Mouse (Mus musculus): ENCODE measurements around the gene Zfp326. TPM values are rescaled to one million over a fixed set of nuclear protein-coding genes. Genes with fewer than 3 reads are reported as not detected.
A peak's percentile ranks its signal among the peaks of the same experiment; 100 is the strongest.

Zfp326 gene
- polyA plus RNA-seq, 1 experiment from 2014 or later, result 42.7 TPM

- H3K9ac ChIP-seq (ENCODE audit: low read length), result no peak overlapping the region
- no peak overlapping the region for H3K4me3 ChIP-seq (ENCODE audit: low read depth, low read length)
- H3K36me3 ChIP-seq (ENCODE audit: control insufficient read depth, insufficient read depth, low read length), result no peaks in the 10 kb centered on the region
- no peaks in the 10 kb centered on the region for H3K9me3 ChIP-seq (ENCODE audit: control insufficient read depth, low read length)
- no peak overlapping the region for H3K27ac ChIP-seq (ENCODE audit: low read depth, low read length)
- DNase-seq (ENCODE audit: low spot score) (no peak), ATAC-seq (ENCODE audit: insufficient read depth, low FRiP score, low TSS enrichment) (no peak)
- whole genome bisulfite sequencing, result 82% methylated on average over 3 of the region's 3 CpGs
- H3K4me1 ChIP-seq (ENCODE audit: control insufficient read depth, insufficient read depth, low read length), result peaks cover 7% of the 10 kb centered on the region; the same call in 1 of the 2 replicates
- H3K4me2 ChIP-seq (ENCODE audit: low read depth), result no peak overlapping the region
- H3K27me3 ChIP-seq (ENCODE audit: control insufficient read depth, insufficient read depth, low read length), result no peaks in the 10 kb centered on the region
These were observed 5.2 kb upstream of the Zfp326 start for GRCm38 (mm10) chr5:105871140-105871539.

GRCm38 (mm10) chr5:105872176-105872575, 4.2 kb upstream of the Zfp326 start:
- no peak overlapping the region for H3K27ac ChIP-seq (ENCODE audit: low read depth, low read length)
- no peak overlapping the region for H3K4me2 ChIP-seq (ENCODE audit: low read depth)
- H3K36me3 ChIP-seq (ENCODE audit: control insufficient read depth, insufficient read depth, low read length), result no peaks in the 10 kb centered on the region
- H3K9ac ChIP-seq (ENCODE audit: low read length), result no peak overlapping the region
- no peak overlapping the region for H3K4me3 ChIP-seq (ENCODE audit: low read depth, low read length)
- no peaks in the 10 kb centered on the region for H3K27me3 ChIP-seq (ENCODE audit: control insufficient read depth, insufficient read depth, low read length)
- H3K9me3 ChIP-seq (ENCODE audit: control insufficient read depth, low read length), result no peaks in the 10 kb centered on the region
- H3K4me1 ChIP-seq (ENCODE audit: control insufficient read depth, insufficient read depth, low read length), result peaks cover 7% of the 10 kb centered on the region; the same call in 1 of the 2 replicates
- WGBS, result 84% methylated on average over 8 of the region's 8 CpGs
- ATAC-seq (ENCODE audit: insufficient read depth, low FRiP score, low TSS enrichment) (no peak), DNase-seq (ENCODE audit: low spot score) (no peak)

- peaks cover 10% of the 10 kb centered on the region; the same call in 1 of the 2 replicates for H3K4me1 ChIP-seq (ENCODE audit: control insufficient read depth, insufficient read depth, low read length)
- ATAC-seq (ENCODE audit: insufficient read depth, low FRiP score, low TSS enrichment) (no peak), DNase-seq (ENCODE audit: low spot score) (no peak)
- no peak overlapping the region for H3K4me2 ChIP-seq (ENCODE audit: low read depth)
- H3K36me3 ChIP-seq (ENCODE audit: control insufficient read depth, insufficient read depth, low read length), result no peaks in the 10 kb centered on the region
- no peaks in the 10 kb centered on the region for H3K9me3 ChIP-seq (ENCODE audit: control insufficient read depth, low read length)
- WGBS, result 72% methylated on average over 7 of the region's 7 CpGs
- H3K9ac ChIP-seq (ENCODE audit: low read length), result no peak overlapping the region
- H3K27me3 ChIP-seq (ENCODE audit: control insufficient read depth, insufficient read depth, low read length), result no peaks in the 10 kb centered on the region
- no peak overlapping the region for H3K4me3 ChIP-seq (ENCODE audit: low read depth, low read length)
- no peak overlapping the region for H3K27ac ChIP-seq (ENCODE audit: low read depth, low read length)
These were observed 3.4 kb upstream of the Zfp326 start for GRCm38 (mm10) chr5:105872916-105873315.

GRCm38 (mm10) chr5:105873774-105874173, 2.6 kb upstream of the Zfp326 start:
- WGBS, result 74% methylated on average over 3 of the region's 3 CpGs
- H3K9me3 ChIP-seq (ENCODE audit: control insufficient read depth, low read length), result no peaks in the 10 kb centered on the region
- H3K27me3 ChIP-seq (ENCODE audit: control insufficient read depth, insufficient read depth, low read length), result no peaks in the 10 kb centered on the region
- DNase-seq (ENCODE audit: low spot score) (no peak), ATAC-seq (ENCODE audit: insufficient read depth, low FRiP score, low TSS enrichment) (no peak)
- H3K36me3 ChIP-seq (ENCODE audit: control insufficient read depth, insufficient read depth, low read length), result no peaks in the 10 kb centered on the region
- no peak overlapping the region for H3K27ac ChIP-seq (ENCODE audit: low read depth, low read length)
- H3K4me2 ChIP-seq (ENCODE audit: low read depth), result no peak overlapping the region
- peaks cover 12% of the 10 kb centered on the region; the same call in 1 of the 2 replicates for H3K4me1 ChIP-seq (ENCODE audit: control insufficient read depth, insufficient read depth, low read length)
- no peak overlapping the region for H3K9ac ChIP-seq (ENCODE audit: low read length)
- H3K4me3 ChIP-seq (ENCODE audit: low read depth, low read length), result no peak overlapping the region

- H3K4me2 ChIP-seq (ENCODE audit: low read depth), result no peak overlapping the region
- H3K36me3 ChIP-seq (ENCODE audit: control insufficient read depth, insufficient read depth, low read length), result no peaks in the 10 kb centered on the region
- no peak for ATAC-seq (ENCODE audit: insufficient read depth, low FRiP score, low TSS enrichment)
- no peaks in the 10 kb centered on the region for H3K27me3 ChIP-seq (ENCODE audit: control insufficient read depth, insufficient read depth, low read length)
- H3K4me1 ChIP-seq (ENCODE audit: control insufficient read depth, insufficient read depth, low read length), result peaks cover 12% of the 10 kb centered on the region; the same call in 1 of the 2 replicates
- no peak overlapping the region for H3K27ac ChIP-seq (ENCODE audit: low read depth, low read length)
- no peak for DNase-seq (ENCODE audit: low spot score)
- H3K9me3 ChIP-seq (ENCODE audit: control insufficient read depth, low read length), result no peaks in the 10 kb centered on the region
- WGBS, result 93% methylated on average over 11 of the region's 11 CpGs
- no peak overlapping the region for H3K9ac ChIP-seq (ENCODE audit: low read length)
- no peak overlapping the region for H3K4me3 ChIP-seq (ENCODE audit: low read depth, low read length)
These were observed 1.9 kb upstream of the Zfp326 start for GRCm38 (mm10) chr5:105874476-105874875.

GRCm38 (mm10) chr5:105876925-105877774, 785 bp downstream of the Zfp326 start:
- H3K4me2 ChIP-seq (ENCODE audit: low read depth), result peak overlapping the region; percentile 62
- ATAC-seq (ENCODE audit: insufficient read depth, low FRiP score, low TSS enrichment) (no peak; the same call in 1 of the 2 replicates), DNase-seq (ENCODE audit: low spot score) (no peak)
- no peaks in the 10 kb centered on the region for H3K9me3 ChIP-seq (ENCODE audit: control insufficient read depth, low read length)
- H3K9ac ChIP-seq (ENCODE audit: low read length), result peak overlapping the region; percentile 100
- H3K4me3 ChIP-seq (ENCODE audit: low read depth, low read length), result peak overlapping the region; percentile 92
- peaks cover 12% of the 10 kb centered on the region; the same call in 1 of the 2 replicates for H3K4me1 ChIP-seq (ENCODE audit: control insufficient read depth, insufficient read depth, low read length)
- no peaks in the 10 kb centered on the region; the same call in 1 of the 2 replicates for H3K36me3 ChIP-seq (ENCODE audit: control insufficient read depth, insufficient read depth, low read length)
- peak overlapping the region; percentile 89 for H3K27ac ChIP-seq (ENCODE audit: low read depth, low read length)
- H3K27me3 ChIP-seq (ENCODE audit: control insufficient read depth, insufficient read depth, low read length), result no peaks in the 10 kb centered on the region
- WGBS, result under 1% methylated on average over 46 of the region's 46 CpGs

- Histone ChIP-seq H3K27ac (ENCODE audit: low read depth, low read length) (no peak overlapping the region), H3K4me2 (ENCODE audit: low read depth) (no peak overlapping the region), H3K9me3 (ENCODE audit: control insufficient read depth, low read length) (no peaks in the 10 kb centered on the region), H3K27me3 (ENCODE audit: control insufficient read depth, insufficient read depth, low read length) (no peaks in the 10 kb centered on the region), H3K4me1 (ENCODE audit: control insufficient read depth, insufficient read depth, low read length) (no peaks in the 10 kb centered on the region), H3K4me3 (ENCODE audit: low read depth, low read length) (no peak overlapping the region), H3K36me3 (ENCODE audit: control insufficient read depth, insufficient read depth, low read length) (peaks cover 4% of the 10 kb centered on the region; the same call in 1 of the 2 replicates), H3K9ac (ENCODE audit: low read length) (no peak overlapping the region)
- ATAC-seq (ENCODE audit: insufficient read depth, low FRiP score, low TSS enrichment) (no peak), DNase-seq (ENCODE audit: low spot score) (no peak)
- WGBS, result 93% methylated on average over 4 of the region's 4 CpGs
These were observed 11.0 kb downstream of the Zfp326 start for GRCm38 (mm10) chr5:105887317-105887716.

GRCm38 (mm10) chr5:105898161-105898560, 21.8 kb downstream of the Zfp326 start:
- H3K4me2 ChIP-seq (ENCODE audit: low read depth), result no peak overlapping the region
- H3K27ac ChIP-seq (ENCODE audit: low read depth, low read length), result no peak overlapping the region
- ATAC-seq (ENCODE audit: insufficient read depth, low FRiP score, low TSS enrichment) (no peak), DNase-seq (ENCODE audit: low spot score) (no peak)
- no peaks in the 10 kb centered on the region for H3K9me3 ChIP-seq (ENCODE audit: control insufficient read depth, low read length)
- no peak overlapping the region for H3K4me3 ChIP-seq (ENCODE audit: low read depth, low read length)
- no peaks in the 10 kb centered on the region for H3K27me3 ChIP-seq (ENCODE audit: control insufficient read depth, insufficient read depth, low read length)
- WGBS, result 95% methylated on average over 4 of the region's 4 CpGs
- no peaks in the 10 kb centered on the region for H3K4me1 ChIP-seq (ENCODE audit: control insufficient read depth, insufficient read depth, low read length)
- peaks cover 10% of the 10 kb centered on the region for H3K36me3 ChIP-seq (ENCODE audit: control insufficient read depth, insufficient read depth, low read length)
- H3K9ac ChIP-seq (ENCODE audit: low read length), result no peak overlapping the region

- DNase-seq (ENCODE audit: low spot score) (no peak), ATAC-seq (ENCODE audit: insufficient read depth, low FRiP score, low TSS enrichment) (no peak)
- H3K9ac ChIP-seq (ENCODE audit: low read length), result no peak overlapping the region
- H3K4me1 ChIP-seq (ENCODE audit: control insufficient read depth, insufficient read depth, low read length), result no peaks in the 10 kb centered on the region
- H3K36me3 ChIP-seq (ENCODE audit: control insufficient read depth, insufficient read depth, low read length), result peaks cover 15% of the 10 kb centered on the region
- no peak overlapping the region for H3K27ac ChIP-seq (ENCODE audit: low read depth, low read length)
- H3K4me3 ChIP-seq (ENCODE audit: low read depth, low read length), result no peak overlapping the region
- H3K4me2 ChIP-seq (ENCODE audit: low read depth), result no peak overlapping the region
- 90% methylated on average over 5 of the region's 5 CpGs for WGBS
- no peaks in the 10 kb centered on the region for H3K9me3 ChIP-seq (ENCODE audit: control insufficient read depth, low read length)
- H3K27me3 ChIP-seq (ENCODE audit: control insufficient read depth, insufficient read depth, low read length), result no peaks in the 10 kb centered on the region
These were observed 32.8 kb downstream of the Zfp326 start for GRCm38 (mm10) chr5:105909209-105909608.
